Mouse (Mus musculus) embryonic facial prominence, embryonic 11.5 days (tissue): ENCODE measurements at regions not wholly inside any gene's neighbourhood (a gene's known extent, or its start where the extent isn't known, plus 50 kb on each side); places are given as distances from the start of the nearest gene placed in this dataset.
A peak's percentile ranks its signal among the peaks of the same experiment; 100 is the strongest.

Experiments
- ATAC-seq: fragments of 200-750 bp; cut with Nextera tagmentation; replicated peaks from 2 replicates; pipeline ENCODE4 v1.8.0; 2017; ENCODE audit warnings: low read depth; ENCODE audit not compliant: insufficient number of reproducible peaks, low FRiP score, low TSS enrichment
- DNase-seq: peaks from one replicate; pipeline ENCODE4 v3.0.0-alpha.2; 2015; ENCODE audit warnings: low spot score
- H3K27ac ChIP-seq: fragments of 300-500 bp; sonication (generic); replicated peaks from 2 replicates; pipeline ENCODE4 v1.5.1; 2014; ENCODE audit warnings: mild to moderate bottlenecking, low read depth, low read length, control low read depth
- H3K27me3 ChIP-seq: fragments of 300-500 bp; sonication (generic); 2 replicates; pipeline ENCODE4 v1.6.1; 2014; ENCODE audit warnings: mild to moderate bottlenecking, low read length, moderate library complexity, mixed read lengths; ENCODE audit not compliant: control insufficient read depth, insufficient read depth
- H3K36me3 ChIP-seq: fragments of 300-500 bp; sonication (generic); replicated peaks from 2 replicates; pipeline ENCODE4 v1.6.1; 2014; ENCODE audit warnings: low read depth, mild to moderate bottlenecking, low read length, moderate library complexity, mixed read lengths; ENCODE audit not compliant: control insufficient read depth, insufficient read depth
- H3K4me1 ChIP-seq: fragments of 300-500 bp; sonication (generic); 2 replicates; pipeline ENCODE4 v1.6.1; 2014; ENCODE audit warnings: low read length, mixed read lengths; ENCODE audit not compliant: control insufficient read depth, insufficient read depth
- H3K4me2 ChIP-seq: fragments of 300-500 bp; sonication (generic); 2 replicates; pipeline ENCODE4 v1.6.1; 2014; ENCODE audit warnings: low read depth, mild to moderate bottlenecking, control low read depth, low read length, moderate library complexity
- H3K4me3 ChIP-seq: fragments of 300-500 bp; sonication (generic); 2 replicates; pipeline ENCODE4 v1.5.1; 2014; ENCODE audit warnings: low read depth, low read length, control low read depth
- H3K9ac ChIP-seq: fragments of 300-500 bp; sonication (generic); replicated peaks from 2 replicates; pipeline ENCODE4 v1.6.1; 2014; ENCODE audit warnings: mild to moderate bottlenecking, control low read depth, low read length
- H3K9me3 ChIP-seq: fragments of 300-500 bp; sonication (generic); replicated peaks from 2 replicates; pipeline ENCODE4 v1.6.1; 2016; ENCODE audit warnings: mild to moderate bottlenecking, low read length, inconsistent platforms, mixed read lengths; ENCODE audit not compliant: control insufficient read depth
- WGBS: fragments of 180-500 bp; shearing (Covaris S2); extraction: QIAGEN DNeasy Blood & Tissue Kit; methylation state at CpG from one replicate; pipeline ENCODE4 v1.1.7; 2014; 5-methylcytosine and 5-hydroxymethylcytosine counted together

DNA sequence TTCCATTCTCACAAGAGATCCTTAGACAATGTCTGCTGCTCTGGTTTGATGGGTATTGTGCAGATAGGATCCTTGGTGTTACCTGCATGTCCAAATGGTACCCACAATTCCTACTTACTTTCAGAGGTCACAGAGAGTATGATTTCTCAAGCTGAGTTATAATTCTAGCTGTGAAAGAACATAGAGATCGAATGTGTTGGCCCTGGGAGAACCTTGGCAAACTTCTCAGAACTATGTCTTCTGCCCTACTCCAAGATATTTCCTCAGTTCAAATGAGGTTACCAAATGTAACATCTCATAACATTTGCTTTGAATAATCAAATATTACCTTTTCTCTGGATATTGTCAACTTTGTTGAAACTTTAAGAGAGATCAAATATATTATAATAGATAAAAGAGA, 2230.8 kb downstream of the 9330182O14Rik start:
- Histone ChIP-seq H3K27me3 (no peaks in the 10 kb centered on the region), H3K36me3 (no peaks in the 10 kb centered on the region), H3K4me2 (no peak overlapping the region), H3K4me1 (no peaks in the 10 kb centered on the region), H3K4me3 (no peak overlapping the region), H3K9ac (no peak overlapping the region), H3K9me3 (no peaks in the 10 kb centered on the region), H3K27ac (no peak overlapping the region)
- DNase-seq (no peak), ATAC-seq (no peak)
- 89% methylated on average over 1 of the region's 1 CpGs for WGBS

DNA sequence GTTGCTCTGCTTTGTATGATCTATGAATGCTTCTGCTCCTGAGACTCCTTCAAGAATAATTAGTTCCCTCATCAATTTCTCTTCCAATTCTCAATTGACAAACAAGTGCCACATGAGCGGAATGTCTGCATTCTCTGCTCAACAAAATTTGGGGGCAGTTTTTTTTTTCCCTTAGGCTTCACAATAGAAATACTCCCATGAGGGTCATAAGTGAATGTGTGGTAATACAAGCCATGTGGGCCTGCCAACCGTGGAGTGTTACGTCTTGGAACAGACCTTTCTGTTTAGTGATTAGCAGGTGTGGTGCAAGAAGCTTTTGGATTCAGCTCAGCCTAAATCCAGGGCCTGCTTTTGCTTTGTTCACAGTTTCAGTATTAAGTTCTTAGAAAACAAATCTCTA, 2232.6 kb downstream of the 9330182O14Rik start:
- no peak overlapping the region for H3K4me2 ChIP-seq
- H3K4me1 ChIP-seq: no peaks in the 10 kb centered on the region
- no peak overlapping the region for H3K27ac ChIP-seq
- 33% methylated on average over 3 of the region's 3 CpGs for WGBS
- H3K9ac ChIP-seq: no peak overlapping the region
- H3K9me3 ChIP-seq: no peaks in the 10 kb centered on the region
- DNase-seq (peak; percentile 72), ATAC-seq (no peak)
- H3K36me3 ChIP-seq: no peaks in the 10 kb centered on the region
- no peaks in the 10 kb centered on the region for H3K27me3 ChIP-seq
- H3K4me3 ChIP-seq: no peak overlapping the region

DNA sequence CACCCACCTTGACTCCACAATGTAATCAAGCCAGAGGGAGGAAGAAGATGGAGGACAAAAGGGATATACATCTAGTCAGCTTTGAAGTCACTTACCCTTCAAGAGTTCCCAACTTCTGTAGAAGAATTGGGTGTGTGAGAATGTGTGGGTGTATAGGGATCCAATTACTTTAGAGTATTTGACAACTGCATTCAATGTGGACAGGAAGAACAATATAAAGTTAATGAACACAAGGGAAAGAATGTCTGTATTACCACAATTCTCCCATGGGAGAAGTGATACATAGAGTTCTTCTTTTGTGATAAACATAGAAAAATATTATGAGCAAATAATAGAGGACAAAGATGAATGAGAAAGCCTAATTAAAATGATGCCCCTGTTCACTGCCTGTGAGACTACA, 2235.4 kb downstream of the 9330182O14Rik start:
- H3K27ac ChIP-seq: no peak overlapping the region
- no peaks in the 10 kb centered on the region for H3K27me3 ChIP-seq
- H3K4me1 ChIP-seq: no peaks in the 10 kb centered on the region
- no peak for DNase-seq
- no peaks in the 10 kb centered on the region for H3K9me3 ChIP-seq
- no peak overlapping the region for H3K4me3 ChIP-seq
- H3K9ac ChIP-seq: no peak overlapping the region
- H3K4me2 ChIP-seq: no peak overlapping the region
- H3K36me3 ChIP-seq: no peaks in the 10 kb centered on the region
- ATAC-seq: no peak

DNA sequence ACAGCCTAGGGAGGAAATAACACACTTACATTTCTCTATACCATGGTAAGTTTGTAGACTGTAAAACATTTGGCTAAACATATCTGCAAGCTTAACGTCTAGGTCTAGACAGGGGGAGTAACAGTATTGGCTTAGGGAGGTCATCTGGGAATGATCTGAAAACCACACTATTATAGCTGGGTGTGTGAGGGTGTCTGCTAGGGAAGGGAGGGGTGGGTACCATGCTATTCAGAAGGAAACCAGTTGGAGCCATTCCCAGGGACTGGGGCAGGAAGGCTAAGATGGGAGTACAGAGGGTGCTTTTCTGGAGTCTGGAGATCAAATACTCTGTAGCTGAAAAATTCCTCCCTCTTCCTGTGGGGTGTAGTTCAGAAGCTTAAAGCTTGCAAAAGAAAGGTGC, 2235.9 kb downstream of the 9330182O14Rik start:
- no peak overlapping the region for H3K4me3 ChIP-seq
- DNase-seq (no peak), ATAC-seq (no peak)
- H3K4me1 ChIP-seq: no peaks in the 10 kb centered on the region
- H3K27me3 ChIP-seq: no peaks in the 10 kb centered on the region
- no peak overlapping the region for H3K4me2 ChIP-seq
- WGBS: 67% methylated on average over 1 of the region's 1 CpGs
- H3K9me3 ChIP-seq: no peaks in the 10 kb centered on the region
- no peaks in the 10 kb centered on the region for H3K36me3 ChIP-seq
- H3K27ac ChIP-seq: no peak overlapping the region
- no peak overlapping the region for H3K9ac ChIP-seq

DNA sequence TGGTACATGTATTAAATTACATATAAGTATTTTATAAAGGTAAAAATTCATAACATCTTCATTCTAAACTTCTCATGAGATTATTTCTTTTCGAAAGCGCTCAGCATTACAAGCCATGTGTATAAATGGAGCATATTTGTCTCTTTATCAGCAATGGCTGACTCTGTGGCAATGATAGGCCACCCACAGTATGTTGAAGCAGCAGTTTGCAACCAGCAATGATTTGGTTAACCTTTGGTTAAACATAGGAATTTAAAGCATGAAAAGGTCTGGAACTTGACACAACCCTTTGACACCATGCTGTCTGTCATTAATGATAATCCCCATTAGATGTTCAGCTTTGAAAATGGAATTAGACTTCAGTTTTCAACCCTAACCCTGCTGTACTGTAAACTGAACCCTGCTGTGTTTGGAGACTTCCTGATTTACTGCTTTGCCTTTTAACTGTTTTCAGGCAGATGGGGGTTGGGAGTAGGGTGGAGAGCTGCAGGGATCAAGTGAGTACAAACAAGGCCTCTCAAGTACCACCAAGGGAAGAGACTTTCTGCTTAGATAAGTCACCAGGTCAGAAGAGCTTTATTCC, 2238.6 kb downstream of the 9330182O14Rik start:
- Histone ChIP-seq H3K27me3 (no peaks in the 10 kb centered on the region), H3K4me3 (no peak overlapping the region), H3K4me1 (no peaks in the 10 kb centered on the region), H3K9me3 (no peaks in the 10 kb centered on the region), H3K4me2 (no peak overlapping the region), H3K36me3 (no peaks in the 10 kb centered on the region), H3K9ac (no peak overlapping the region), H3K27ac (no peak overlapping the region)
- 73% methylated on average over 2 of the region's 2 CpGs for WGBS
- DNase-seq: peak; percentile 49
- ATAC-seq: no peak
